Mouse (Mus musculus) neural tube, embryonic 13.5 days (tissue): ENCODE measurements around the gene Prss44. TPM values are rescaled to one million over a fixed set of nuclear protein-coding genes. Genes with fewer than 3 reads are reported as not detected.
"Not testable (repeated sequence)": the region's sequence is repeated elsewhere in the genome, so short reads cannot be mapped to it uniquely, and the experiment has no call there.

ENCODE experiments used
- ATAC-seq: fragments of 200-750 bp; cut with Nextera tagmentation; 2 replicates; pipeline ENCODE4 v1.8.0; 2017; ENCODE audit warnings: low read depth, mild to moderate bottlenecking, moderate TSS enrichment, moderate library complexity
- H3K27ac ChIP-seq: fragments of 300-500 bp; sonication (generic); replicated peaks from 2 replicates; pipeline ENCODE4 v1.5.1; 2015; ENCODE audit warnings: moderate library complexity, mild to moderate bottlenecking, inconsistent platforms
- H3K27me3 ChIP-seq: fragments of 300-500 bp; sonication (generic); 2 replicates; pipeline ENCODE4 v1.6.1; 2015; ENCODE audit warnings: mild to moderate bottlenecking, inconsistent platforms
- H3K36me3 ChIP-seq: fragments of 300-500 bp; sonication (generic); 2 replicates; pipeline ENCODE4 v1.6.1; 2015; ENCODE audit warnings: mild to moderate bottlenecking, inconsistent platforms
- H3K4me1 ChIP-seq: fragments of 300-500 bp; sonication (generic); replicated peaks from 2 replicates; pipeline ENCODE4 v1.6.1; 2015; ENCODE audit warnings: inconsistent platforms
- H3K4me2 ChIP-seq: fragments of 300-500 bp; sonication (generic); 2 replicates; pipeline ENCODE4 v1.6.1; 2015; ENCODE audit warnings: inconsistent platforms, mild to moderate bottlenecking, moderate library complexity
- H3K4me3 ChIP-seq: fragments of 300-500 bp; sonication (generic); 2 replicates; pipeline ENCODE4 v1.5.1; 2015; ENCODE audit warnings: mild to moderate bottlenecking, inconsistent platforms
- H3K9ac ChIP-seq: fragments of 300-500 bp; sonication (generic); 2 replicates; pipeline ENCODE4 v1.6.1; 2015; ENCODE audit warnings: moderate library complexity, mild to moderate bottlenecking, inconsistent platforms
- H3K9me3 ChIP-seq: fragments of 300-500 bp; sonication (generic); 2 replicates; pipeline ENCODE4 v1.6.1; 2016; ENCODE audit warnings: inconsistent platforms
- WGBS: fragments of 180-500 bp; shearing (Covaris S2); methylation state at CpG from one replicate; pipeline ENCODE4 v1.1.7; 2015; 5-methylcytosine and 5-hydroxymethylcytosine counted together
- polyA plus RNA-seq: library from polyadenylated mRNA; unstranded; fragments of >200 nt; fragmentation: Nextera tagmentation; extraction: Ambion mirVana; gene quantifications from 2 replicates; pipeline ENCODE4 v1.2.1, GENCODE M21; 2015

The Prss44 gene
- polyA plus RNA-seq, 1 experiment from 2014 or later = not detected

- no peaks in the 10 kb centered on the region for H3K9me3 ChIP-seq
- H3K4me1 ChIP-seq = no peaks in the 10 kb centered on the region
- no peak for ATAC-seq
- no peak overlapping the region for H3K27ac ChIP-seq
- no peaks in the 10 kb centered on the region for H3K27me3 ChIP-seq
- no peak overlapping the region for H3K4me2 ChIP-seq
- no peak overlapping the region for H3K9ac ChIP-seq
- 73% methylated on average over 4 of the region's 4 CpGs for WGBS
- H3K4me3 ChIP-seq = no peak overlapping the region
- no peaks in the 10 kb centered on the region for H3K36me3 ChIP-seq
Observed at GRCm38 (mm10) chr9:110790462-110790861, 23.3 kb upstream of the Prss44 start.

GRCm38 (mm10) chr9:110797013-110797412 lies 16.8 kb upstream of the Prss44 start:
- H3K4me1 ChIP-seq = no peaks in the 10 kb centered on the region
- H3K27me3 ChIP-seq = no peaks in the 10 kb centered on the region
- H3K36me3 ChIP-seq = no peaks in the 10 kb centered on the region
- no peak overlapping the region for H3K9ac ChIP-seq
- H3K4me2 ChIP-seq = no peak overlapping the region
- H3K27ac ChIP-seq = no peak overlapping the region
- no peak overlapping the region for H3K4me3 ChIP-seq
- WGBS = 82% methylated on average over 10 of the region's 10 CpGs
- no peak for ATAC-seq
- no peaks in the 10 kb centered on the region for H3K9me3 ChIP-seq

GRCm38 (mm10) chr9:110797866-110798265 lies 15.9 kb upstream of the Prss44 start, which contains the start of gene Prss42:
TSS of gene Prss42 (plus strand) at chr9:110798166.
- Histone ChIP-seq H3K4me1 (no peaks in the 10 kb centered on the region), H3K36me3 (no peaks in the 10 kb centered on the region), H3K9me3 (no peaks in the 10 kb centered on the region), H3K27ac (no peak within 1 kb of the TSS), H3K27me3 (no peaks in the 10 kb centered on the region), H3K4me2 (no peak within 1 kb of the TSS), H3K9ac (no peak within 1 kb of the TSS), H3K4me3 (no peak within 1 kb of the TSS)
- 96% methylated on average over 14 of the region's 14 CpGs for WGBS
- ATAC-seq = no peak

GRCm38 (mm10) chr9:110800834-110801479 lies 12.8 kb upstream of the Prss44 start:
- no peaks in the 10 kb centered on the region for H3K27me3 ChIP-seq

GRCm38 (mm10) chr9:110803294-110803693 lies 10.5 kb upstream of the Prss44 start:
- WGBS = 81% methylated on average over 4 of the region's 4 CpGs
- no peak overlapping the region for H3K27ac ChIP-seq
- H3K4me1 ChIP-seq = no peaks in the 10 kb centered on the region
- no peaks in the 10 kb centered on the region for H3K9me3 ChIP-seq
- no peaks in the 10 kb centered on the region for H3K36me3 ChIP-seq
- ATAC-seq = no peak
- H3K27me3 ChIP-seq = no peaks in the 10 kb centered on the region
- no peak overlapping the region for H3K4me3 ChIP-seq
- H3K9ac ChIP-seq = no peak overlapping the region
- no peak overlapping the region for H3K4me2 ChIP-seq

More at GRCm38 (mm10) chr9:110800834-110801479, 12.8 kb upstream of the Prss44 start:
- no peak overlapping the region for H3K9ac ChIP-seq
- H3K27ac ChIP-seq = no peak overlapping the region
- H3K4me2 ChIP-seq = no peak overlapping the region
- no peaks in the 10 kb centered on the region for H3K36me3 ChIP-seq
- H3K9me3 ChIP-seq = no peaks in the 10 kb centered on the region
- no peak overlapping the region for H3K4me3 ChIP-seq
- no peaks in the 10 kb centered on the region for H3K4me1 ChIP-seq
- 89% methylated on average over 8 of the region's 8 CpGs for WGBS
- no peak for ATAC-seq

- no peak overlapping the region for H3K9ac ChIP-seq
- no peak overlapping the region for H3K4me2 ChIP-seq
- H3K4me1 ChIP-seq = no peaks in the 10 kb centered on the region
- H3K27me3 ChIP-seq = no peaks in the 10 kb centered on the region
- 90% methylated on average over 4 of the region's 4 CpGs for WGBS
- H3K9me3 ChIP-seq = no peaks in the 10 kb centered on the region
- no peak overlapping the region for H3K4me3 ChIP-seq
- ATAC-seq = no peak
- no peaks in the 10 kb centered on the region for H3K36me3 ChIP-seq
- no peak overlapping the region for H3K27ac ChIP-seq
Observed at GRCm38 (mm10) chr9:110810051-110810450, 3.7 kb upstream of the Prss44 start.

- not testable (repeated sequence) for H3K4me2 ChIP-seq, H3K27ac ChIP-seq, H3K4me3 ChIP-seq, H3K36me3 ChIP-seq, H3K9ac ChIP-seq, H3K27me3 ChIP-seq, H3K4me1 ChIP-seq, H3K9me3 ChIP-seq, ATAC-seq
Observed at GRCm38 (mm10) chr9:110820546-110820945, 6.8 kb downstream of the Prss44 start.

- Histone ChIP-seq H3K9me3 (no peaks in the 10 kb centered on the region), H3K27me3 (no peaks in the 10 kb centered on the region), H3K4me1 (no peaks in the 10 kb centered on the region), H3K4me2 (no peak overlapping the region), H3K27ac (no peak overlapping the region), H3K4me3 (no peak overlapping the region), H3K36me3 (no peaks in the 10 kb centered on the region), H3K9ac (no peak overlapping the region)
- ATAC-seq = no peak
- 87% methylated on average over 7 of the region's 7 CpGs for WGBS
Observed at GRCm38 (mm10) chr9:110821436-110821835, 7.6 kb downstream of the Prss44 start.

- Histone ChIP-seq H3K27ac (no peak overlapping the region), H3K36me3 (no peaks in the 10 kb centered on the region), H3K9me3 (no peaks in the 10 kb centered on the region), H3K9ac (no peak overlapping the region), H3K4me3 (no peak overlapping the region), H3K4me1 (no peaks in the 10 kb centered on the region), H3K4me2 (no peak overlapping the region), H3K27me3 (no peaks in the 10 kb centered on the region; the same call in 1 of the 2 replicates)
- no peak for ATAC-seq
- WGBS = 89% methylated on average over 4 of the region's 4 CpGs
Observed at GRCm38 (mm10) chr9:110825426-110825825, 11.6 kb downstream of the Prss44 start.

GRCm38 (mm10) chr9:110825832-110826231 lies 12.0 kb downstream of the Prss44 start:
- H3K36me3 ChIP-seq = no peaks in the 10 kb centered on the region
- no peaks in the 10 kb centered on the region for H3K4me1 ChIP-seq
- no peak overlapping the region for H3K9ac ChIP-seq
- no peak overlapping the region for H3K27ac ChIP-seq
- no peak overlapping the region for H3K4me2 ChIP-seq
- no peak for ATAC-seq
- no peaks in the 10 kb centered on the region; the same call in 1 of the 2 replicates for H3K27me3 ChIP-seq
- 79% methylated on average over 7 of the region's 7 CpGs for WGBS
- no peak overlapping the region for H3K4me3 ChIP-seq
- no peaks in the 10 kb centered on the region for H3K9me3 ChIP-seq

- Histone ChIP-seq H3K4me2 (no peak within 1 kb of the TSS), H3K9me3 (no peaks in the 10 kb centered on the region), H3K36me3 (no peaks in the 10 kb centered on the region), H3K4me3 (no peak within 1 kb of the TSS), H3K27ac (no peak within 1 kb of the TSS), H3K9ac (no peak within 1 kb of the TSS), H3K4me1 (no peaks in the 10 kb centered on the region), H3K27me3 (no peaks in the 10 kb centered on the region; the same call in 1 of the 2 replicates)
- no peak for ATAC-seq
- 87% methylated on average over 3 of the region's 3 CpGs for WGBS
Observed at GRCm38 (mm10) chr9:110826390-110826789, 12.6 kb downstream of the Prss44 start, which contains the start of gene Prss43. TSS of gene Prss43 (plus strand) at chr9:110826690.

- Histone ChIP-seq H3K27me3 (no peaks in the 10 kb centered on the region; the same call in 1 of the 2 replicates), H3K27ac (no peak overlapping the region), H3K4me3 (no peak overlapping the region), H3K9ac (no peak overlapping the region), H3K4me2 (no peak overlapping the region), H3K36me3 (no peaks in the 10 kb centered on the region), H3K4me1 (no peaks in the 10 kb centered on the region), H3K9me3 (no peaks in the 10 kb centered on the region)
- no peak for ATAC-seq
- WGBS = 72% methylated on average over 5 of the region's 5 CpGs
Observed at GRCm38 (mm10) chr9:110833021-110833420, 19.2 kb downstream of the Prss44 start.

GRCm38 (mm10) chr9:110834411-110834810 lies 20.6 kb downstream of the Prss44 start, which contains the start of gene Prss45:
TSS of gene Prss45 (plus strand) at chr9:110834588.
- ATAC-seq = no peak
- no peak within 1 kb of the TSS for H3K27ac ChIP-seq
- no peaks in the 10 kb centered on the region for H3K9me3 ChIP-seq
- H3K4me1 ChIP-seq = no peaks in the 10 kb centered on the region
- H3K4me3 ChIP-seq = no peak within 1 kb of the TSS
- WGBS = 80% methylated on average over 19 of the region's 19 CpGs
- no peak within 1 kb of the TSS for H3K9ac ChIP-seq
- no peaks in the 10 kb centered on the region for H3K36me3 ChIP-seq
- no peaks in the 10 kb centered on the region; the same call in 1 of the 2 replicates for H3K27me3 ChIP-seq
- H3K4me2 ChIP-seq = no peak within 1 kb of the TSS
